30 mouse cellular contexts compared by ENCODE assay signal in genomic region chr3:122887505-122888301, GRCm38 (mm10). TPM values are rescaled to one million over a fixed set of nuclear protein-coding genes. Genes with fewer than 3 reads are reported as not detected.
DNase-seq lines count a peak whose midpoint lies in the region; ATAC-seq and TF ChIP-seq lines count a peak whose summit lies in the region.
"Had no signal": no experiment of that assay in that cellular context is flagged by ENCODE, and none has a peak within 500 bp of the region (broad histone marks: within the 10 kb centered on the region; RNA-seq: fewer than 3 reads in every experiment).

No protein-coding gene starts in this region.

- DNase-seq in liver, adult 2 months (ENCODE audit: extremely low read depth, low read depth, low spot score) = peak; percentile 79
- DNase-seq in liver, embryonic 11.5 days (ENCODE audit: low spot score) = no peak
- no peak for DNase-seq in CH12.LX (ENCODE audit: extremely low read depth)
- DNase-seq: cerebellum, adult 18-20 months; cerebellum, postnatal 25 days; embryo, embryonic 11 days; kidney, adult 9 months; kidney, postnatal 25 days; layer of hippocampus, adult 9-11 months; midbrain, embryonic 14.5 days had no signal

- 34% methylated on average over 4 of the region's 4 CpGs for WGBS in liver, adult 2 months
- WGBS in liver, embryonic 11.5 days = 65% methylated on average over 4 of the region's 4 CpGs
- 37% methylated on average over 4 of the region's 4 CpGs for WGBS in intestine, postnatal 0 days
- 52% methylated on average over 4 of the region's 4 CpGs for WGBS in stomach, embryonic 16.5 days
- 81% methylated on average over 4 of the region's 4 CpGs for WGBS in forebrain, embryonic 12.5 days

- H3K27ac ChIP-seq in liver, adult 2 months (replicated peaks; ENCODE audit: insufficient read depth, low read depth, low read length) = peak overlapping the region; percentile 84
- no peak overlapping the region for H3K27ac ChIP-seq in liver, embryonic 11.5 days (ENCODE audit: low read depth, low read length)
- no peak overlapping the region for H3K27ac ChIP-seq in CH12.LX (ENCODE audit: insufficient read depth, low read depth)
- H3K27ac ChIP-seq in intestine, postnatal 0 days (ENCODE audit: low read depth, low read length) = peak overlapping the region; percentile 71; the same call in 1 of the 2 replicates
- H3K27ac ChIP-seq in stomach, embryonic 16.5 days (ENCODE audit: low read length) = peak overlapping the region; percentile 80
- H3K27ac ChIP-seq in forebrain, embryonic 12.5 days = no peak overlapping the region
- H3K27ac ChIP-seq: embryonic facial prominence, embryonic 13.5 days; forebrain, embryonic 15.5 days; hindbrain, embryonic 12.5 days; limb, embryonic 13.5 days; liver, embryonic 15.5 days; neural tube, embryonic 12.5 days had no signal

- H3K36me3 ChIP-seq in liver, adult 2 months (ENCODE audit: control insufficient read depth, insufficient read depth, low read length) = no peaks in the 10 kb centered on the region
- no peaks in the 10 kb centered on the region for H3K36me3 ChIP-seq in liver, embryonic 11.5 days (ENCODE audit: control insufficient read depth, insufficient read depth, low read length)
- H3K36me3 ChIP-seq in CH12.LX (replicated peaks in 1 of 2; ENCODE audit: control insufficient read depth in 1 of 2, insufficient read depth in 1 of 2, low read length in 1 of 2) = no peaks in the 10 kb centered on the region
- no peaks in the 10 kb centered on the region for H3K36me3 ChIP-seq in intestine, postnatal 0 days (ENCODE audit: control insufficient read depth, insufficient read depth)
- H3K36me3 ChIP-seq in stomach, embryonic 16.5 days (ENCODE audit: control insufficient read depth, insufficient read depth, low read length) = no peaks in the 10 kb centered on the region
- H3K36me3 ChIP-seq in forebrain, embryonic 12.5 days (replicated peaks) = no peaks in the 10 kb centered on the region
- H3K36me3 ChIP-seq: embryonic facial prominence, embryonic 13.5 days; forebrain, embryonic 15.5 days; hindbrain, embryonic 12.5 days; limb, embryonic 13.5 days; liver, embryonic 15.5 days; neural tube, embryonic 12.5 days had no signal

- H3K79me2 ChIP-seq in liver, adult 2 months (ENCODE audit: control insufficient read depth, insufficient read depth, low read length) = no peaks in the 10 kb centered on the region
- H3K79me2 ChIP-seq in CH12.LX (replicated peaks; ENCODE audit: control insufficient read depth, extremely low read depth, insufficient read depth, poor library complexity, severe bottlenecking) = no peaks in the 10 kb centered on the region

- ATAC-seq in liver, embryonic 11.5 days (replicated peaks; ENCODE audit: low FRiP score) = no peak
- peak; percentile 59 for ATAC-seq in intestine, postnatal 0 days
- peak; percentile 76 for ATAC-seq in stomach, embryonic 16.5 days (ENCODE audit: insufficient read depth, low FRiP score)
- ATAC-seq in forebrain, embryonic 12.5 days (ENCODE audit: low FRiP score) = no peak
- ATAC-seq in cerebellum, adult (ENCODE audit: insufficient number of reproducible peaks, low FRiP score, low TSS enrichment) = no peak
- ATAC-seq: forebrain, embryonic 15.5 days had no signal

- no peak for TF ChIP-seq EP300 in CH12.LX (IDR thresholded peaks at IDR 0.05; ENCODE audit: low read length)

- H3K9me3 ChIP-seq in liver, embryonic 11.5 days (ENCODE audit: control insufficient read depth, low read length) = no peaks in the 10 kb centered on the region
- no peaks in the 10 kb centered on the region for H3K9me3 ChIP-seq in CH12.LX (replicated peaks; ENCODE audit: low read length)
- no peaks in the 10 kb centered on the region for H3K9me3 ChIP-seq in intestine, postnatal 0 days (ENCODE audit: control insufficient read depth)
- H3K9me3 ChIP-seq in stomach, embryonic 16.5 days (replicated peaks; ENCODE audit: control insufficient read depth, low read length) = no peaks in the 10 kb centered on the region
- no peaks in the 10 kb centered on the region for H3K9me3 ChIP-seq in forebrain, embryonic 12.5 days
- H3K9me3 ChIP-seq: embryonic facial prominence, embryonic 13.5 days; forebrain, embryonic 15.5 days; hindbrain, embryonic 12.5 days; limb, embryonic 13.5 days; liver, embryonic 15.5 days; neural tube, embryonic 12.5 days had no signal

- TF ChIP-seq RAD21 in CH12.LX (IDR thresholded peaks at IDR 0.05; ENCODE audit: low read depth, low read length) = no peak

- H3K4me2 ChIP-seq in liver, embryonic 11.5 days = no peak overlapping the region
- H3K4me2 ChIP-seq in CH12.LX (ENCODE audit: insufficient read depth, low read depth, poor library complexity, severe bottlenecking) = peak overlapping the region; percentile 89; the same call in 1 of the 2 replicates
- no peak overlapping the region for H3K4me2 ChIP-seq in intestine, postnatal 0 days (replicated peaks; ENCODE audit: low read depth)
- no peak overlapping the region for H3K4me2 ChIP-seq in stomach, embryonic 16.5 days (ENCODE audit: low read depth, low read length)
- no peak overlapping the region for H3K4me2 ChIP-seq in forebrain, embryonic 12.5 days
- H3K4me2 ChIP-seq: embryonic facial prominence, embryonic 13.5 days; forebrain, embryonic 15.5 days; hindbrain, embryonic 12.5 days; limb, embryonic 13.5 days; liver, embryonic 15.5 days; neural tube, embryonic 12.5 days had no signal

- peaks cover 7% of the 10 kb centered on the region; the same call in 1 of the 2 replicates for H3K4me1 ChIP-seq in liver, adult 2 months (ENCODE audit: control insufficient read depth, insufficient read depth, low read length)
- no peaks in the 10 kb centered on the region for H3K4me1 ChIP-seq in liver, embryonic 11.5 days (replicated peaks; ENCODE audit: control insufficient read depth, insufficient read depth, low read length)
- peaks cover 7 to 11% of the 10 kb centered on the region in 2 experiments for H3K4me1 ChIP-seq in CH12.LX (ENCODE audit: control insufficient read depth in 1 of 2, insufficient read depth in 2 of 2)
- 0 out of 2 replicates have a peak, but pooled peaks cover 7% of the 10 kb centered on the region for H3K4me1 ChIP-seq in intestine, postnatal 0 days (replicated peaks; ENCODE audit: control insufficient read depth, insufficient read depth, low read length)
- H3K4me1 ChIP-seq in stomach, embryonic 16.5 days (ENCODE audit: control insufficient read depth, insufficient read depth, low read length) = 0 out of 2 replicates have a peak, but pooled peaks cover 2% of the 10 kb centered on the region
- H3K4me1 ChIP-seq in forebrain, embryonic 12.5 days = no peaks in the 10 kb centered on the region
- H3K4me1 ChIP-seq: embryonic facial prominence, embryonic 13.5 days; forebrain, embryonic 15.5 days; hindbrain, embryonic 12.5 days; limb, embryonic 13.5 days; liver, embryonic 15.5 days; neural tube, embryonic 12.5 days had no signal

- H3K27me3 ChIP-seq in liver, adult 2 months (ENCODE audit: control insufficient read depth, insufficient read depth, low read length) = no peaks in the 10 kb centered on the region
- H3K27me3 ChIP-seq in liver, embryonic 11.5 days (replicated peaks; ENCODE audit: control insufficient read depth, insufficient read depth, low read length) = no peaks in the 10 kb centered on the region
- H3K27me3 ChIP-seq in CH12.LX (replicated peaks) = no peaks in the 10 kb centered on the region
- H3K27me3 ChIP-seq in intestine, postnatal 0 days (replicated peaks; ENCODE audit: control insufficient read depth, insufficient read depth, low read length) = no peaks in the 10 kb centered on the region
- no peaks in the 10 kb centered on the region for H3K27me3 ChIP-seq in stomach, embryonic 16.5 days (ENCODE audit: control insufficient read depth, insufficient read depth, low read length)
- H3K27me3 ChIP-seq in forebrain, embryonic 12.5 days = no peaks in the 10 kb centered on the region
- H3K27me3 ChIP-seq: embryonic facial prominence, embryonic 13.5 days; forebrain, embryonic 15.5 days; hindbrain, embryonic 12.5 days; limb, embryonic 13.5 days; liver, embryonic 15.5 days; neural tube, embryonic 12.5 days had no signal

- H3K9ac ChIP-seq in liver, adult 2 months (ENCODE audit: low read depth, low read length) = no peak overlapping the region
- no peak overlapping the region for H3K9ac ChIP-seq in liver, embryonic 11.5 days (ENCODE audit: low read depth, low read length)
- no peak overlapping the region for H3K9ac ChIP-seq in CH12.LX (ENCODE audit: insufficient read depth, low read depth)
- no peak overlapping the region for H3K9ac ChIP-seq in intestine, postnatal 0 days (ENCODE audit: low read depth, low read length)
- H3K9ac ChIP-seq in stomach, embryonic 16.5 days (ENCODE audit: low read length) = no peak overlapping the region
- no peak overlapping the region for H3K9ac ChIP-seq in forebrain, embryonic 12.5 days
- H3K9ac ChIP-seq: embryonic facial prominence, embryonic 13.5 days; forebrain, embryonic 15.5 days; hindbrain, embryonic 12.5 days; limb, embryonic 13.5 days; liver, embryonic 15.5 days; neural tube, embryonic 12.5 days had no signal

- in situ Hi-C loops in CH12.LX (cut with MboI; ENCODE audit: low pct_ligation_motif_present, low pct_unique_long_range_greater_than_20kb, low sequenced_read_pairs) = no loop called here

- TF ChIP-seq POLR2A in liver, adult 2 months (IDR thresholded peaks at IDR 0.05; ENCODE audit: extremely low read depth, insufficient read depth, low read length) = no peak
- TF ChIP-seq POLR2A in CH12.LX (IDR thresholded peaks at IDR 0.05; ENCODE audit: low read depth, low read length) = no peak

- dilution Hi-C loops in CH12.LX (cut with MboI; ENCODE audit: extremely low pct_ligation_motif_present, extremely low pct_unique_long_range_greater_than_20kb, low sequenced_read_pairs) = no loop called here

- no peak overlapping the region for H3K4me3 ChIP-seq in liver, adult 2 months (ENCODE audit: insufficient read depth, low read depth, low read length)
- H3K4me3 ChIP-seq in liver, embryonic 11.5 days (ENCODE audit: low read depth, low read length) = no peak overlapping the region
- H3K4me3 ChIP-seq in CH12.LX (replicated peaks in 1 of 3; ENCODE audit: low read depth in 2 of 3, low read length in 2 of 3, poor library complexity in 1 of 3) = no peak overlapping the region
- H3K4me3 ChIP-seq in intestine, postnatal 0 days (ENCODE audit: low read depth, low read length) = no peak overlapping the region
- H3K4me3 ChIP-seq in stomach, embryonic 16.5 days (replicated peaks; ENCODE audit: low read length) = no peak overlapping the region
- no peak overlapping the region for H3K4me3 ChIP-seq in forebrain, embryonic 12.5 days (replicated peaks)
- H3K4me3 ChIP-seq: embryonic facial prominence, embryonic 13.5 days; forebrain, embryonic 15.5 days; hindbrain, embryonic 12.5 days; limb, embryonic 13.5 days; liver, embryonic 15.5 days; neural tube, embryonic 12.5 days had no signal

- no peak for TF ChIP-seq CTCF in liver, adult 2 months (IDR thresholded peaks at IDR 0.05; ENCODE audit: low read depth, low read length)
- no peak for TF ChIP-seq CTCF in CH12.LX (conservative IDR thresholded peaks at IDR 0.05 in 1 of 2, IDR thresholded peaks at IDR 0.05 in 1 of 2; ENCODE audit: low read depth in 2 of 2, low read length in 2 of 2)
- no peak for TF ChIP-seq CTCF in intestine, postnatal 0 days (IDR thresholded peaks at IDR 0.05; ENCODE audit: low read depth)

RNA-seq across cellular contexts. Expression of gene Fabp2, which starts 7.2 kb away (rescaled TPM):
- total RNA-seq in liver, adult 2 months (2014; rRNA removed) = 38.4 and 104 TPM in 2 replicates
- polyA plus RNA-seq in liver, adult 2 months (2012; rRNA removed) = 6.8 and 13.6 TPM in 2 replicates
- 4.3 and 5.4 TPM in 2 replicates for polyA plus RNA-seq in liver, embryonic 11.5 days (2014; fragmentation: Nextera tagmentation; extraction: Ambion mirVana)
- total RNA-seq in CH12.LX (2012; rRNA removed) (not detected in 2 replicates), CH12.LX (2014; rRNA removed) (not detected in 2 replicates)
- polyA plus RNA-seq in CH12.LX (2012; ENCODE audit: insufficient read length, low read depth) = not detected in 2 replicates
- polyA plus RNA-seq in intestine, postnatal 0 days (2015; fragmentation: Nextera tagmentation; extraction: Ambion mirVana) = 14,903 and 15,973 TPM in 2 replicates
- polyA plus RNA-seq in stomach, embryonic 16.5 days (2015; fragmentation: Nextera tagmentation; extraction: Ambion mirVana) = 140 and 148 TPM in 2 replicates
- polyA plus RNA-seq in forebrain, embryonic 12.5 days (2016; fragmentation: Nextera tagmentation; extraction: Ambion mirVana) = not detected in 2 replicates
- total RNA-seq: adrenal gland, adult 2 months; gastrocnemius, adult 8-10 months; granulocyte monocyte progenitor cell, adult 5-6 weeks; heart, postnatal 25 days; left cerebral cortex, adult 18-20 months; left cerebral cortex, postnatal 25 days; megakaryocyte-erythroid progenitor cell, adult 5-6 weeks; MEL had no signal
- polyA plus RNA-seq: adrenal gland, adult 2 months; embryonic facial prominence, embryonic 13.5 days; forebrain, embryonic 15.5 days; heart, embryonic 14.5 days; hindbrain, embryonic 12.5 days; midbrain, embryonic 14.5 days; neural tube, embryonic 12.5 days had no signal

RNA-seq across cellular contexts. Expression of gene Gm10959, which starts 31.5 kb away (rescaled TPM):
- not detected in 2 replicates for total RNA-seq in liver, adult 2 months (2014; rRNA removed)
- not detected in 2 replicates for polyA plus RNA-seq in liver, adult 2 months (2012; rRNA removed)
- polyA plus RNA-seq in liver, embryonic 11.5 days (2014; fragmentation: Nextera tagmentation; extraction: Ambion mirVana) = not detected in 2 replicates
- total RNA-seq in CH12.LX (2012; rRNA removed) (not detected in 2 replicates), CH12.LX (2014; rRNA removed) (not detected in 2 replicates)
- polyA plus RNA-seq in CH12.LX (2012; ENCODE audit: insufficient read length, low read depth) = not detected in 2 replicates
- polyA plus RNA-seq in intestine, postnatal 0 days (2015; fragmentation: Nextera tagmentation; extraction: Ambion mirVana) = not detected in 2 replicates
- not detected in 2 replicates for polyA plus RNA-seq in stomach, embryonic 16.5 days (2015; fragmentation: Nextera tagmentation; extraction: Ambion mirVana)
- polyA plus RNA-seq in forebrain, embryonic 12.5 days (2016; fragmentation: Nextera tagmentation; extraction: Ambion mirVana) = not detected in 2 replicates
- total RNA-seq: adrenal gland, adult 2 months; gastrocnemius, adult 8-10 months; granulocyte monocyte progenitor cell, adult 5-6 weeks; heart, postnatal 25 days; left cerebral cortex, adult 18-20 months; left cerebral cortex, postnatal 25 days; megakaryocyte-erythroid progenitor cell, adult 5-6 weeks; MEL had no signal
- polyA plus RNA-seq: adrenal gland, adult 2 months; embryonic facial prominence, embryonic 13.5 days; forebrain, embryonic 15.5 days; heart, embryonic 14.5 days; hindbrain, embryonic 12.5 days; limb, embryonic 13.5 days; liver, embryonic 15.5 days; midbrain, embryonic 14.5 days; neural tube, embryonic 12.5 days; thymus, postnatal 0 days had no signal

RNA-seq across cellular contexts. Expression of gene 1810037I17Rik, which starts 36.3 kb away (rescaled TPM):
- total RNA-seq in liver, adult 2 months (2014; rRNA removed) = 21.7 and 22.8 TPM in 2 replicates
- polyA plus RNA-seq in liver, adult 2 months (2012; rRNA removed) = 11.3 and 12.1 TPM in 2 replicates
- polyA plus RNA-seq in liver, embryonic 11.5 days (2014; fragmentation: Nextera tagmentation; extraction: Ambion mirVana) = 123 and 134 TPM in 2 replicates
- 72.2 and 75.6 TPM in 2 replicates for total RNA-seq in CH12.LX (2012; rRNA removed)
- total RNA-seq in CH12.LX (2014; rRNA removed) = 116 and 132 TPM in 2 replicates
- polyA plus RNA-seq in CH12.LX (2012; ENCODE audit: insufficient read length, low read depth) = 106 and 129 TPM in 2 replicates
- polyA plus RNA-seq in intestine, postnatal 0 days (2015; fragmentation: Nextera tagmentation; extraction: Ambion mirVana) = 222 and 229 TPM in 2 replicates
- polyA plus RNA-seq in stomach, embryonic 16.5 days (2015; fragmentation: Nextera tagmentation; extraction: Ambion mirVana) = 218 and 220 TPM in 2 replicates
- 105 and 108 TPM in 2 replicates for polyA plus RNA-seq in forebrain, embryonic 12.5 days (2016; fragmentation: Nextera tagmentation; extraction: Ambion mirVana)

Comparison
In these comparisons a context has a peak if more than half of its experiments do, and no peak if none do; other contexts are left out.
1. H3K27ac ChIP-seq: peak in liver, adult 2 months (single experiment), intestine, postnatal 0 days (single experiment) and stomach, embryonic 16.5 days (single experiment); none in liver, embryonic 11.5 days (single experiment), CH12.LX (single experiment) and forebrain, embryonic 12.5 days (single experiment).
2. ATAC-seq: peak in intestine, postnatal 0 days (single experiment) and stomach, embryonic 16.5 days (single experiment); none in liver, embryonic 11.5 days (single experiment), forebrain, embryonic 12.5 days (single experiment) and cerebellum, adult (single experiment).
3. RNA of gene Fabp2, which starts 7.2 kb away (polyA plus RNA-seq): 14,903 to 15,973 TPM in intestine, postnatal 0 days; 140 to 148 TPM in stomach, embryonic 16.5 days, 6.8 to 13.6 TPM in liver, adult 2 months, 4.3 to 5.4 TPM in liver, embryonic 11.5 days, not detected in CH12.LX and not detected in forebrain, embryonic 12.5 days; every median in the first group is over 10 times any median in the second.